15 mouse cellular contexts compared by ENCODE assay signal in the genomic region with DNA sequence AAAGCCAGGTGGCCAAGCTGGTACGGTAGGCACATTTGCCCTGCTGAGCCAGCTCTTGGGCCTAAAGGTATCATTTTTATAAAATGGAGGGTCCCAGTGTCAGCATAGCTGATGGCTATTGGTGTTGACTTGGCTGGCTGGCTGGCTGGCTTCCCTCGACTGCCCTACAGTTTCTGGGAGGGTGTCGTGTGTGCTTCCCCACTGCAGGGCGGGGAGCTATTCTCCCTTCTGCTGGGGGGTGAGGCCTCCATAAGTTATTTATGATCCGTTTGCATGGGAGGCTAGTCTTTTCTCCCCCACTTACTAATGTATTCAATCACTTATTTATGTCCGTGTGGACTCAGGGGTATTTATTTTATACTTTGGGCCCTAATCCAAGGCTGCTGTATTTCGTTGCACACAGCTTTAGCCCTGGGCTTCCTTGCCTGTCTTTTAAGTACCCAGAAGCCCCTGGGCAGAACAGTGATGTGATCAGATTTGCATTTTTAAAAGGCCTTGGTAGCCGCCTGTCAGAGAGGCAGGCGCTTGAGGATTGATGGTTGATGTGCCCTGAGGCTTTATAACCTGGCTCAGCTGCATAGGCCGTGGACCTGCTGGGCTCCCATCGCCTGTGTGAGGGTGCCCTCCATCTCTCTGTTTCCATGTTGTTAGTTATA.
DNase-seq lines count a peak whose midpoint lies in the region; ATAC-seq and TF ChIP-seq lines count a peak whose summit lies in the region.
"Had no signal": no experiment of that assay in that cellular context is flagged by ENCODE, and none has a peak within 500 bp of the region (broad histone marks: within the 10 kb centered on the region; RNA-seq: fewer than 3 reads in every experiment).

No protein-coding gene starts in this region.

- H3K9ac ChIP-seq in heart, embryonic 15.5 days = no peak overlapping the region
- H3K9ac ChIP-seq in forebrain, embryonic 16.5 days (replicated peaks; ENCODE audit: low read depth, low read length) = 0 out of 2 replicates have a peak overlapping the region, but pooled peaks have one; percentile 14
- H3K9ac ChIP-seq in limb, embryonic 14.5 days (ENCODE audit: low read depth, low read length, severe bottlenecking) = no peak overlapping the region
- no peak overlapping the region for H3K9ac ChIP-seq in neural tube, embryonic 13.5 days
- H3K9ac ChIP-seq: lung, embryonic 14.5 days had no signal

- no peaks in the 10 kb centered on the region for H3K27me3 ChIP-seq in heart, embryonic 15.5 days
- H3K27me3 ChIP-seq in forebrain, embryonic 16.5 days (replicated peaks; ENCODE audit: control insufficient read depth, insufficient read depth, low read length) = no peaks in the 10 kb centered on the region
- H3K27me3 ChIP-seq in limb, embryonic 14.5 days (ENCODE audit: control insufficient read depth, insufficient read depth, low read length) = no peaks in the 10 kb centered on the region
- H3K27me3 ChIP-seq in neural tube, embryonic 13.5 days = no peaks in the 10 kb centered on the region

- H3K27ac ChIP-seq in heart, embryonic 15.5 days = peak overlapping the region; percentile 30; the same call in 1 of the 2 replicates
- no peak overlapping the region for H3K27ac ChIP-seq in forebrain, embryonic 16.5 days (ENCODE audit: low read length)
- H3K27ac ChIP-seq in limb, embryonic 14.5 days (replicated peaks; ENCODE audit: low read depth, low read length) = peak overlapping the region; percentile 40
- H3K27ac ChIP-seq in neural tube, embryonic 13.5 days (replicated peaks) = peak overlapping the region; percentile 94

- 79% methylated on average over 11 of the region's 11 CpGs for WGBS in heart, embryonic 15.5 days
- WGBS in forebrain, embryonic 16.5 days = 48% methylated on average over 11 of the region's 11 CpGs
- 25% methylated on average over 11 of the region's 11 CpGs for WGBS in limb, embryonic 14.5 days
- WGBS in neural tube, embryonic 13.5 days = 27% methylated on average over 11 of the region's 11 CpGs

- ATAC-seq in heart, embryonic 15.5 days (replicated peaks; ENCODE audit: insufficient number of reproducible peaks, insufficient read depth, low FRiP score, low read depth) = no peak
- peak; percentile 61 for ATAC-seq in forebrain, embryonic 16.5 days
- ATAC-seq in limb, embryonic 14.5 days (ENCODE audit: low FRiP score, low read depth) = no peak
- peak; percentile 80 for ATAC-seq in neural tube, embryonic 13.5 days (ENCODE audit: low read depth)
- ATAC-seq: activated CD4-positive, CD25-positive, alpha-beta regulatory T cell, adult 4 months; intestine, postnatal 0 days had no signal

- peaks cover 22% of the 10 kb centered on the region for H3K36me3 ChIP-seq in heart, embryonic 15.5 days
- H3K36me3 ChIP-seq in forebrain, embryonic 16.5 days (ENCODE audit: control insufficient read depth, insufficient read depth) = no peaks in the 10 kb centered on the region
- H3K36me3 ChIP-seq in limb, embryonic 14.5 days (ENCODE audit: control insufficient read depth, insufficient read depth, low read length) = peaks cover 9% of the 10 kb centered on the region; the same call in 1 of the 2 replicates
- H3K36me3 ChIP-seq in neural tube, embryonic 13.5 days = no peaks in the 10 kb centered on the region

- TF ChIP-seq POLR2A in limb, embryonic 14.5 days (IDR thresholded peaks at IDR 0.05; ENCODE audit: borderline replicate concordance, extremely low read depth, insufficient read depth, insufficient read length) = no peak

- DNase-seq in heart, adult 9 months (ENCODE audit: low spot score in 2 of 2) = no peak
- peak; percentile 19 for DNase-seq in limb, embryonic 14.5 days (ENCODE audit: low spot score)
- DNase-seq in testis, postnatal 14 days (ENCODE audit: low spot score) = no peak
- DNase-seq in urinary bladder, adult 18-20 months (ENCODE audit: low spot score in 2 of 2) = no peak
- no peak for DNase-seq in left cerebral cortex, adult 8-10 months (ENCODE audit: low spot score in 2 of 2)
- DNase-seq: cerebellum, adult 2 months; embryo, embryonic 11 days; heart, postnatal 14 days; lung, embryonic 14.5 days; right cerebral cortex, postnatal 4 days had no signal

- no peaks in the 10 kb centered on the region for H3K9me3 ChIP-seq in heart, embryonic 15.5 days (replicated peaks)
- no peaks in the 10 kb centered on the region for H3K9me3 ChIP-seq in forebrain, embryonic 16.5 days (ENCODE audit: control insufficient read depth, low read length)
- no peaks in the 10 kb centered on the region for H3K9me3 ChIP-seq in limb, embryonic 14.5 days (ENCODE audit: control insufficient read depth, low read length)
- H3K9me3 ChIP-seq in neural tube, embryonic 13.5 days = no peaks in the 10 kb centered on the region

- H3K4me3 ChIP-seq in heart, embryonic 15.5 days = no peak overlapping the region
- H3K4me3 ChIP-seq in forebrain, embryonic 16.5 days (replicated peaks; ENCODE audit: low read length) = no peak overlapping the region
- no peak overlapping the region for H3K4me3 ChIP-seq in limb, embryonic 14.5 days (replicated peaks; ENCODE audit: low read length)
- no peak overlapping the region for H3K4me3 ChIP-seq in neural tube, embryonic 13.5 days

- H3K4me1 ChIP-seq in heart, embryonic 15.5 days (replicated peaks) = peaks cover 53% of the 10 kb centered on the region
- H3K4me1 ChIP-seq in forebrain, embryonic 16.5 days (replicated peaks; ENCODE audit: control insufficient read depth, insufficient read depth, low read length) = peaks cover 5% of the 10 kb centered on the region
- peaks cover 18% of the 10 kb centered on the region for H3K4me1 ChIP-seq in limb, embryonic 14.5 days (ENCODE audit: control insufficient read depth, insufficient read depth, low read length)
- peaks cover 53% of the 10 kb centered on the region for H3K4me1 ChIP-seq in neural tube, embryonic 13.5 days (replicated peaks)

- no peak overlapping the region for H3K4me2 ChIP-seq in heart, embryonic 15.5 days
- H3K4me2 ChIP-seq in forebrain, embryonic 16.5 days (ENCODE audit: low read length) = no peak overlapping the region
- H3K4me2 ChIP-seq in limb, embryonic 14.5 days (replicated peaks; ENCODE audit: low read depth, low read length, severe bottlenecking) = no peak overlapping the region
- no peak overlapping the region for H3K4me2 ChIP-seq in neural tube, embryonic 13.5 days
- H3K4me2 ChIP-seq: lung, embryonic 14.5 days had no signal

Comparison
In these comparisons a context has a peak if more than half of its experiments do, and no peak if none do; other contexts are left out.
1. ATAC-seq: peak in forebrain, embryonic 16.5 days (single experiment) and neural tube, embryonic 13.5 days (single experiment); none in heart, embryonic 15.5 days (single experiment) and limb, embryonic 14.5 days (single experiment).